Mouse (Mus musculus) embryonic facial prominence, embryonic 11.5 days (tissue): ENCODE measurements around the gene Ppp4r4. TPM values are rescaled to one million over a fixed set of nuclear protein-coding genes. Genes with fewer than 3 reads are reported as not detected.

Experiments used
- ATAC-seq: fragments of 200-750 bp; cut with Nextera tagmentation; replicated peaks from 2 replicates; pipeline ENCODE4 v1.8.0; 2017; ENCODE audit warnings: low read depth; ENCODE audit not compliant: insufficient number of reproducible peaks, low FRiP score, low TSS enrichment
- DNase-seq: peaks from one replicate; pipeline ENCODE4 v3.0.0-alpha.2; 2015; ENCODE audit warnings: low spot score
- H3K27ac ChIP-seq: fragments of 300-500 bp; sonication (generic); replicated peaks from 2 replicates; pipeline ENCODE4 v1.5.1; 2014; ENCODE audit warnings: mild to moderate bottlenecking, low read depth, low read length, control low read depth
- H3K27me3 ChIP-seq: fragments of 300-500 bp; sonication (generic); 2 replicates; pipeline ENCODE4 v1.6.1; 2014; ENCODE audit warnings: mild to moderate bottlenecking, low read length, moderate library complexity, mixed read lengths; ENCODE audit not compliant: control insufficient read depth, insufficient read depth
- H3K36me3 ChIP-seq: fragments of 300-500 bp; sonication (generic); replicated peaks from 2 replicates; pipeline ENCODE4 v1.6.1; 2014; ENCODE audit warnings: low read depth, mild to moderate bottlenecking, low read length, moderate library complexity, mixed read lengths; ENCODE audit not compliant: control insufficient read depth, insufficient read depth
- H3K4me1 ChIP-seq: fragments of 300-500 bp; sonication (generic); 2 replicates; pipeline ENCODE4 v1.6.1; 2014; ENCODE audit warnings: low read length, mixed read lengths; ENCODE audit not compliant: control insufficient read depth, insufficient read depth
- H3K4me2 ChIP-seq: fragments of 300-500 bp; sonication (generic); 2 replicates; pipeline ENCODE4 v1.6.1; 2014; ENCODE audit warnings: low read depth, mild to moderate bottlenecking, control low read depth, low read length, moderate library complexity
- H3K4me3 ChIP-seq: fragments of 300-500 bp; sonication (generic); 2 replicates; pipeline ENCODE4 v1.5.1; 2014; ENCODE audit warnings: low read depth, low read length, control low read depth
- H3K9ac ChIP-seq: fragments of 300-500 bp; sonication (generic); replicated peaks from 2 replicates; pipeline ENCODE4 v1.6.1; 2014; ENCODE audit warnings: mild to moderate bottlenecking, control low read depth, low read length
- H3K9me3 ChIP-seq: fragments of 300-500 bp; sonication (generic); replicated peaks from 2 replicates; pipeline ENCODE4 v1.6.1; 2016; ENCODE audit warnings: mild to moderate bottlenecking, low read length, inconsistent platforms, mixed read lengths; ENCODE audit not compliant: control insufficient read depth
- WGBS: fragments of 180-500 bp; shearing (Covaris S2); extraction: QIAGEN DNeasy Blood & Tissue Kit; methylation state at CpG from one replicate; pipeline ENCODE4 v1.1.7; 2014; 5-methylcytosine and 5-hydroxymethylcytosine counted together
- polyA plus RNA-seq: library from polyadenylated mRNA; unstranded; fragments of >200 nt; fragmentation: Nextera tagmentation; extraction: Ambion mirVana; gene quantifications from 2 replicates; pipeline ENCODE4 v1.2.1, GENCODE M21; 2014

Ppp4r4 gene
- polyA plus RNA-seq, 1 experiment from 2014 or later = 2.2 TPM

DNA sequence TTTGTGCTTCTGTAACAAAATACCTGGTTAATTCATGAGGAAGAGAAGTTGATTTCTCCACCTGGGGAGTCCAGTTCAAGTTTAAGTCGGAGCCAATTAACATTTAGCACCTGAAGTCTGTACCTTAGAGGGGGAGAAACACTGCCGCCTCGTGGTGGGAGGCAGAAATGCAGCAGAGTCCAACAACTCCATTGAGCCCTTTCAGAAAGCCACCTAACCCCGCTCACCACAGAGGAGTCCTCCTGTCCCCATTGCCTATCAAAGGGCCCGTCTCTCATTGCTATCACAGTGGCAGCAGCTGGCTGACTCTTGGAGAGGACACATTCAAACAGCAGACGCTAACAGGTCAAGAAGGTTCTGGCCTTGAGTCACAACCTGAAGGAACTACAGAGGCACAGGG is 37.6 kb upstream of the Ppp4r4 start:
- H3K4me2 ChIP-seq = no peak overlapping the region
- DNase-seq (peak; percentile 45), ATAC-seq (no peak)
- no peak overlapping the region for H3K27ac ChIP-seq
- H3K9me3 ChIP-seq = no peaks in the 10 kb centered on the region
- H3K4me1 ChIP-seq = no peaks in the 10 kb centered on the region
- H3K9ac ChIP-seq = no peak overlapping the region
- no peak overlapping the region for H3K4me3 ChIP-seq
- 29% methylated on average over 6 of the region's 6 CpGs for WGBS
- H3K36me3 ChIP-seq = no peaks in the 10 kb centered on the region
- H3K27me3 ChIP-seq = no peaks in the 10 kb centered on the region

GRCm38 (mm10) chr12:103498768-103499167 is 33.3 kb upstream of the Ppp4r4 start:
- 72% methylated on average over 5 of the region's 5 CpGs for WGBS
- no peaks in the 10 kb centered on the region for H3K27me3 ChIP-seq
- no peaks in the 10 kb centered on the region for H3K36me3 ChIP-seq
- no peak overlapping the region for H3K4me3 ChIP-seq
- no peak overlapping the region for H3K4me2 ChIP-seq
- no peaks in the 10 kb centered on the region for H3K9me3 ChIP-seq
- no peak for ATAC-seq
- no peak overlapping the region for H3K9ac ChIP-seq
- H3K27ac ChIP-seq = no peak overlapping the region
- H3K4me1 ChIP-seq = no peaks in the 10 kb centered on the region
- no peak for DNase-seq

DNA sequence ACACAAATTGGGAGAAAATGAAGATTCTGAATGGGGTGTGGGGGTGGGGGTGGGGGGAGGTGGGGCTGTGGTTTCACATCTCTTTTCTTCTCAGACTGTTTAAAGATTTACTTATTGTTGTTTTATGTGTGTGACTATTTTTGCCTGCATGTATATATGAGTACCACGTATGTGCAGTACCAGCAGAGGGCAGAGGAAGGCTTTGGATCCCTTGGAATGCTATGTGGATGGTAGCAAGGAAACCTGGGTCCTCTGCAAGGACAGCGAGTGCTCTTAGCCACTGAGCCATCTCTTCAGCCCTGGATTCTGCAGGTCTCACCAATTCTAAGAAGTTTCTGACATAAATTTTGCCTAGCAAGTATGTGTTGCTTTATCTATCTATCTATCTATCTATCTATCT is 32.8 kb upstream of the Ppp4r4 start:
- Histone ChIP-seq H3K4me1 (no peaks in the 10 kb centered on the region), H3K9me3 (no peaks in the 10 kb centered on the region), H3K4me2 (no peak overlapping the region), H3K27ac (no peak overlapping the region), H3K9ac (no peak overlapping the region), H3K4me3 (no peak overlapping the region), H3K27me3 (no peaks in the 10 kb centered on the region), H3K36me3 (no peaks in the 10 kb centered on the region)
- 72% methylated on average over 2 of the region's 2 CpGs for WGBS
- ATAC-seq (no peak), DNase-seq (no peak)

DNA sequence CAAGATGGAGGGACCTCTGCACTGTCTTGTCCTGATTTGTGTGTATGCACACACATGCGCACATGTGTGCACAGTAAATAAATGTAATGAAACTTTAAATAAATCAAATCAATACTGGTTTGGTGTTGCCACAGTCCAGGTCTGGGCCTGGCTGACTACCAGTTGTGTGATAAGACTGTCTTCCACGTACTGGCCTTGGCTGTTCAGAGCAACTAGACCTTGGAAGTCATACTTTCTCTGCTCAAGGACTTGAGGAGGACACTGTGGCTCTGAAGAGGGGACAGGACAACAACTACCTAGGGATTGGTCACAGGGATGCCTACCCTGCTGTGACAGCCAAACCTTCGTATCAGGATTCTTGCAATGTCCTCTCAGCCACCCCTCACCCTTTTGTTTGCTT is 28.8 kb upstream of the Ppp4r4 start:
- no peak for ATAC-seq
- DNase-seq = no peak

DNA sequence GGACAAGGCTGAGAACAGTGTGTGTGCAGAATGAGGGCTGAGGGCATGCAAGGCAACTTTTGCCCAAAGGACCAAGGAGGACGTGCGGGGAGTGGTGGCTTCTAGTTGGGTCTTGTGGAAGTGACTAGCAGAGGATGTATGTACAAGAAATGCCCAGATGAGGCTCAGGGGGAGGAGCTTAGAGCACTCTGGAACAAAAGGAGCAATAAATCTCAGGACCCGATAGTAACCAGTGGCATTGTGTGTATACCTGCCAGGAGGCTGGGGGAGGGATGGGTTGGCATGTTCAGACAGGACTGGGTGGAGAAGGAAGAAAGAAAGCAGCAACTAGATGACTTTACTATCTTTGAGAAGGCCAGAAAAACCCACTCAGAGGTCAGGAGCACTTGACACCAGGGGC is 27.7 kb upstream of the Ppp4r4 start:
- no peak overlapping the region for H3K9ac ChIP-seq
- ATAC-seq (no peak), DNase-seq (no peak)
- H3K36me3 ChIP-seq = no peaks in the 10 kb centered on the region
- no peaks in the 10 kb centered on the region for H3K9me3 ChIP-seq
- H3K4me3 ChIP-seq = no peak overlapping the region
- H3K4me2 ChIP-seq = no peak overlapping the region
- H3K27me3 ChIP-seq = no peaks in the 10 kb centered on the region
- no peaks in the 10 kb centered on the region for H3K4me1 ChIP-seq
- H3K27ac ChIP-seq = no peak overlapping the region
- WGBS = 85% methylated on average over 3 of the region's 3 CpGs

More for the DNA sequence above, 28.8 kb upstream of the Ppp4r4 start:
- Histone ChIP-seq H3K4me3 (no peak overlapping the region), H3K9me3 (no peaks in the 10 kb centered on the region), H3K27ac (no peak overlapping the region), H3K27me3 (no peaks in the 10 kb centered on the region), H3K36me3 (no peaks in the 10 kb centered on the region), H3K9ac (no peak overlapping the region), H3K4me2 (no peak overlapping the region), H3K4me1 (no peaks in the 10 kb centered on the region)
- 75% methylated on average over 3 of the region's 3 CpGs for WGBS

DNA sequence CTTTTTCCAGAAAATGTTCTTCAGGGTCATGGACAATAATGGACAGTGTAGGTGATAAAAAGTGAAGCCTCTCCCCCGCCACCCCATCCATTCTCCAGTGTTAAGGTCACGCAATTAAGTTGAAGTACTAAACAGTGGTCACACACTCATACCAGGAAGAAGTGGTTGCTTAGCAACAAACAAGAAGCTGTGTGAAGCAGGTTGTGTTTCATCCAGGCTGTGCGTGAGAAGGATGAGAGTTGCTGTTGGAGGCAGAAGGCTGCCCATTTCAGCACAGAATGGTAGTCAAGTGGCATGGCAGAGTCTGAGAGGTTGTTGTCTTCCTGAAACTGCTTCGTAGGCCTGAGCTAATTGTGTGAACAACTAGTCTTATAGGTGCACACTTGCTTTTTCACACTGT is 23.7 kb upstream of the Ppp4r4 start:
- ATAC-seq (no peak), DNase-seq (no peak)
- H3K4me2 ChIP-seq = no peak overlapping the region
- H3K27ac ChIP-seq = no peak overlapping the region
- H3K9ac ChIP-seq = no peak overlapping the region
- H3K4me1 ChIP-seq = no peaks in the 10 kb centered on the region
- H3K9me3 ChIP-seq = no peaks in the 10 kb centered on the region
- H3K4me3 ChIP-seq = no peak overlapping the region
- WGBS = 81% methylated on average over 4 of the region's 4 CpGs
- no peaks in the 10 kb centered on the region for H3K36me3 ChIP-seq
- no peaks in the 10 kb centered on the region for H3K27me3 ChIP-seq

DNA sequence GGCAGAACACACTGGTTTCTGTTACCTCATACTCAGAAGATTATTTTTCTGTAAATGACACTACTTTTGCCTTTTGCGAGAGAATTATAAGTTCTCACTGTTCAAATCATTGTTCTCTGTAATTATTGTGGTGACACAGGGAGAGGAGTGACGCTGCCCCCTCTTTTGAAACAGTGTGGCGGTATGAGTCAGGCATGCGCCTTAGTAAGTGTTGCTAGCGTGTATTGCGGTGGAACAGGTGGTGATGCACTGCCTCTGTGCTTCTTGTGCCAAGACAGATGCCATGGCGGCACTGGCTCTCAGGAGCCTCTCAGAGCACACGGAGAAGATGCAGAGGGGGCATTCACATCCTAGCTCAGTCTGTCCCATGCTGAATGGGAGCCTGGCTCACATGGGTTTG is 22.2 kb upstream of the Ppp4r4 start:
- DNase-seq = no peak
- no peaks in the 10 kb centered on the region for H3K27me3 ChIP-seq
- H3K4me3 ChIP-seq = no peak overlapping the region

DNA sequence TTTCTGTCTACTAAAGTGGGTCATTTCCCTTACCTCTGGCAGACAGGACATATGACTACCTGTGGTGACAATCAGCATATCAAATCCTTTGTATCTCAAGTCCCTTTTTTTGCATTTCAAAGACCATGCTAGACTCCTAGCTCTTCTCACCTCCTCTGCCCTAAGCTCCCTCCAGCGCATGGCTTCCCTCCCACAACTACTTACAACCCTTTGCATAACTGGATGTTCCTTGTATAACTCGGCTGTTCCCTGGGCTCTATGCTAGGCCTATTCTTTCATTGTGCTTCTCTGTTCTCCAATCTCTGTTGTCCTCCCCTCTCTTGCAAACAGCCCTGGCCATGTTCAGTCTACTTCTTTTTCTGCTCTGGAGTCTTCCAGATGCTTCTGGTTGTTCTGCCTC is 20.5 kb upstream of the Ppp4r4 start:
- Histone ChIP-seq H3K4me1 (no peaks in the 10 kb centered on the region), H3K4me3 (no peak overlapping the region), H3K9ac (no peak overlapping the region), H3K4me2 (no peak overlapping the region), H3K9me3 (no peaks in the 10 kb centered on the region), H3K36me3 (no peaks in the 10 kb centered on the region), H3K27ac (no peak overlapping the region), H3K27me3 (no peaks in the 10 kb centered on the region)
- DNase-seq (no peak), ATAC-seq (no peak)
- 39% methylated on average over 2 of the region's 2 CpGs for WGBS

More for the DNA sequence above, 22.2 kb upstream of the Ppp4r4 start:
- Histone ChIP-seq H3K36me3 (no peaks in the 10 kb centered on the region), H3K9ac (no peak overlapping the region), H3K27ac (no peak overlapping the region), H3K9me3 (no peaks in the 10 kb centered on the region), H3K4me1 (no peaks in the 10 kb centered on the region), H3K4me2 (no peak overlapping the region)
- no peak for ATAC-seq
- 88% methylated on average over 8 of the region's 8 CpGs for WGBS
